Comparison of ENCODE assay signal across 17 mouse cellular contexts in genomic region chr12:111800459-111801183, GRCm38 (mm10). TPM values are rescaled to one million over a fixed set of nuclear protein-coding genes. Genes with fewer than 3 reads are reported as not detected.
A peak's percentile ranks its signal among the peaks of the same experiment; 100 is the strongest.
DNase-seq lines count a peak whose midpoint lies in the region; ATAC-seq and TF ChIP-seq lines count a peak whose summit lies in the region.
"Had no signal": no experiment of that assay in that cellular context is flagged by ENCODE, and none has a peak within 500 bp of the region (broad histone marks: within the 10 kb centered on the region; RNA-seq: fewer than 3 reads in every experiment).

No protein-coding gene starts in this region.

- TF ChIP-seq POLR2A in lung, adult 2 months (IDR thresholded peaks at IDR 0.05; ENCODE audit: borderline replicate concordance, extremely low read depth, low read depth, low read length): no peak

- intact Hi-C loops in heart, postnatal 36 days (cut with DNase I): no loop called here

- no peak for TF ChIP-seq CTCF in lung, adult 2 months (IDR thresholded peaks at IDR 0.05; ENCODE audit: insufficient read depth, low read length)
- TF ChIP-seq CTCF in hindbrain, postnatal 0 days (IDR thresholded peaks at IDR 0.05; ENCODE audit: low read depth): no peak

- H3K4me2 ChIP-seq in heart, embryonic 11.5 days: no peak overlapping the region
- no peak overlapping the region for H3K4me2 ChIP-seq in hindbrain, postnatal 0 days (ENCODE audit: low read depth, low read length)
- H3K4me2 ChIP-seq: embryonic facial prominence, embryonic 15.5 days; forebrain, embryonic 12.5 days; liver, embryonic 12.5 days; neural tube, embryonic 12.5 days; stomach, embryonic 15.5 days had no signal

- H3K4me3 ChIP-seq in heart, embryonic 11.5 days (ENCODE audit: low read depth, low read length): no peak overlapping the region
- H3K4me3 ChIP-seq in lung, adult 2 months (replicated peaks; ENCODE audit: extremely low read depth, low read depth, low read length): no peak overlapping the region
- no peak overlapping the region for H3K4me3 ChIP-seq in hindbrain, postnatal 0 days (ENCODE audit: low read length)
- H3K4me3 ChIP-seq: embryonic facial prominence, embryonic 15.5 days; forebrain, embryonic 12.5 days; hindbrain, embryonic 10.5 days; liver, embryonic 12.5 days; neural tube, embryonic 12.5 days; stomach, embryonic 15.5 days had no signal

- 78% methylated on average over 10 of the region's 10 CpGs for WGBS in heart, embryonic 11.5 days (ENCODE audit: insufficient replicate concordance)
- WGBS in lung, adult 2 months: 72% methylated on average over 10 of the region's 10 CpGs
- 83% methylated on average over 10 of the region's 10 CpGs for WGBS in hindbrain, postnatal 0 days

- H3K9me3 ChIP-seq in heart, embryonic 11.5 days (replicated peaks; ENCODE audit: control insufficient read depth, low read length): no peaks in the 10 kb centered on the region
- H3K9me3 ChIP-seq in hindbrain, postnatal 0 days (ENCODE audit: low read length): no peaks in the 10 kb centered on the region
- H3K9me3 ChIP-seq: embryonic facial prominence, embryonic 15.5 days; forebrain, embryonic 12.5 days; hindbrain, embryonic 10.5 days; liver, embryonic 12.5 days; neural tube, embryonic 12.5 days; stomach, embryonic 15.5 days had no signal

- no peak overlapping the region for H3K9ac ChIP-seq in heart, embryonic 11.5 days (ENCODE audit: low read depth, low read length)
- no peak overlapping the region for H3K9ac ChIP-seq in hindbrain, postnatal 0 days (replicated peaks; ENCODE audit: low read length)
- H3K9ac ChIP-seq: embryonic facial prominence, embryonic 15.5 days; forebrain, embryonic 12.5 days; liver, embryonic 12.5 days; neural tube, embryonic 12.5 days; stomach, embryonic 15.5 days had no signal

- peak overlapping the region; percentile 7; the same call in 1 of the 2 replicates for H3K27ac ChIP-seq in heart, embryonic 11.5 days (ENCODE audit: low read depth, low read length)
- H3K27ac ChIP-seq in hindbrain, postnatal 0 days: no peak overlapping the region
- H3K27ac ChIP-seq: embryonic facial prominence, embryonic 15.5 days; forebrain, embryonic 12.5 days; hindbrain, embryonic 10.5 days; liver, embryonic 12.5 days; neural tube, embryonic 12.5 days; stomach, embryonic 15.5 days had no signal

- H3K27me3 ChIP-seq in heart, embryonic 11.5 days (ENCODE audit: control insufficient read depth, insufficient read depth, low read length): no peaks in the 10 kb centered on the region
- no peaks in the 10 kb centered on the region for H3K27me3 ChIP-seq in hindbrain, postnatal 0 days (ENCODE audit: insufficient read depth, low read length)
- H3K27me3 ChIP-seq: embryonic facial prominence, embryonic 15.5 days; forebrain, embryonic 12.5 days; liver, embryonic 12.5 days; neural tube, embryonic 12.5 days; stomach, embryonic 15.5 days had no signal

- H3K36me3 ChIP-seq in heart, embryonic 11.5 days (ENCODE audit: control insufficient read depth, insufficient read depth, low read length): peaks cover 29% of the 10 kb centered on the region
- H3K36me3 ChIP-seq in hindbrain, postnatal 0 days (ENCODE audit: insufficient read depth, low read length): peaks cover 36% of the 10 kb centered on the region

- no peaks in the 10 kb centered on the region for H3K4me1 ChIP-seq in heart, embryonic 11.5 days (ENCODE audit: control insufficient read depth, insufficient read depth, low read length)
- H3K4me1 ChIP-seq in lung, adult 2 months (ENCODE audit: control insufficient read depth, insufficient read depth, low read length): no peaks in the 10 kb centered on the region
- H3K4me1 ChIP-seq in hindbrain, postnatal 0 days (ENCODE audit: insufficient read depth, low read length): no peaks in the 10 kb centered on the region
- H3K4me1 ChIP-seq: embryonic facial prominence, embryonic 15.5 days; forebrain, embryonic 12.5 days; hindbrain, embryonic 10.5 days; liver, embryonic 12.5 days; neural tube, embryonic 12.5 days; stomach, embryonic 15.5 days had no signal

- DNase-seq in heart, postnatal 36 days: no peak
- DNase-seq in lung, postnatal 36 days: peak; percentile 25
- DNase-seq in lung, adult 2 months: no peak
- peak; percentile 70 for DNase-seq in kidney, adult 9 months
- DNase-seq in hindbrain, postnatal 0 days (ENCODE audit: low spot score): no peak
- DNase-seq in frontal cortex, postnatal 14 days (ENCODE audit: low spot score in 2 of 2): no peak
- DNase-seq: adrenal gland, adult 8-10 months; cerebellum, adult 8-10 months; left cerebral cortex, postnatal 4 days; lung, postnatal 14 days had no signal

- ATAC-seq in heart, embryonic 11.5 days (replicated peaks; ENCODE audit: insufficient number of reproducible peaks, low FRiP score, low TSS enrichment): no peak
- no peak for ATAC-seq in hindbrain, postnatal 0 days
- ATAC-seq: liver, embryonic 12.5 days had no signal

RNA-seq across cellular contexts. Expression of gene Xrcc3, which starts 13.1 kb away (rescaled TPM):
- 7.9 and 8.8 TPM in 2 replicates for polyA plus RNA-seq in heart, embryonic 11.5 days (2014; fragmentation: Nextera tagmentation; extraction: Ambion mirVana)
- 1 to 10 TPM in 1 of 2 experiments, under 1 TPM in 1; 0.76 to 1.9 TPM for total RNA-seq in heart, postnatal 36 days (2021)
- polyA plus RNA-seq in lung, adult 2 months (2012; rRNA removed): 3.2 and 3.6 TPM in 2 replicates
- total RNA-seq in hindbrain, postnatal 0 days (2014; rRNA removed): 16.8 and 17.4 TPM in 2 replicates
- polyA plus RNA-seq in hindbrain, postnatal 0 days (2015; fragmentation: Nextera tagmentation; extraction: Ambion mirVana): 2.6 and 2.7 TPM in 2 replicates

RNA-seq across cellular contexts. Expression of gene Zfyve21, which starts 13.3 kb away (rescaled TPM):
- polyA plus RNA-seq in heart, embryonic 11.5 days (2014; fragmentation: Nextera tagmentation; extraction: Ambion mirVana): 83.3 and 93.7 TPM in 2 replicates
- 10 to 100 TPM; 65.3 to 66.5 TPM for total RNA-seq in heart, postnatal 36 days (2021)
- polyA plus RNA-seq in lung, adult 2 months (2012; rRNA removed): 79.8 and 83.4 TPM in 2 replicates
- total RNA-seq in hindbrain, postnatal 0 days (2014; rRNA removed): 43.4 and 44.3 TPM in 2 replicates
- polyA plus RNA-seq in hindbrain, postnatal 0 days (2015; fragmentation: Nextera tagmentation; extraction: Ambion mirVana): 44.8 and 48.3 TPM in 2 replicates

RNA-seq across cellular contexts. Expression of gene Klc1, which starts 42.0 kb away (rescaled TPM):
- polyA plus RNA-seq in heart, embryonic 11.5 days (2014; fragmentation: Nextera tagmentation; extraction: Ambion mirVana): 94.9 and 101 TPM in 2 replicates
- 10 to 100 TPM; 84.4 to 94.2 TPM for total RNA-seq in heart, postnatal 36 days (2021)
- polyA plus RNA-seq in lung, adult 2 months (2012; rRNA removed): 101 and 113 TPM in 2 replicates
- 421 and 496 TPM in 2 replicates for total RNA-seq in hindbrain, postnatal 0 days (2014; rRNA removed)
- 583 and 600 TPM in 2 replicates for polyA plus RNA-seq in hindbrain, postnatal 0 days (2015; fragmentation: Nextera tagmentation; extraction: Ambion mirVana)

Comparison
In these comparisons a context has a peak if more than half of its experiments do, and no peak if none do; other contexts are left out.
1. DNase-seq: peak in lung, postnatal 36 days (single experiment) and kidney, adult 9 months (single experiment); none in heart, postnatal 36 days (0 of 2), lung, adult 2 months (single experiment), hindbrain, postnatal 0 days (single experiment) and frontal cortex, postnatal 14 days (0 of 2).